Mouse (Mus musculus) myocyte (in vitro differentiated cells): ENCODE results near the gene Rnf215. TPM values are rescaled to one million over a fixed set of nuclear protein-coding genes. Genes with fewer than 3 reads are reported as not detected.
"Not testable (repeated sequence)": the region's sequence is repeated elsewhere in the genome, so short reads cannot be mapped to it uniquely, and the experiment has no call there.

Experiments
- H3K27me3 ChIP-seq: one replicate; pipeline ENCODE4 v1.6.1; 2011; ENCODE audit not compliant: control insufficient read depth, insufficient read depth, insufficient read length
- H3K36me3 ChIP-seq: one replicate; pipeline ENCODE4 v1.6.1; 2011; ENCODE audit not compliant: control insufficient read depth, insufficient read depth
- H3K4me2 ChIP-seq: one replicate; pipeline ENCODE4 v1.6.1; 2011; ENCODE audit warnings: low read depth, control low read depth
- H3K4me3 ChIP-seq: one replicate; pipeline ENCODE4 v1.5.1; 2011; ENCODE audit warnings: mild to moderate bottlenecking, control low read depth, moderate library complexity
- H3K79me2 ChIP-seq: one replicate; pipeline ENCODE4 v1.6.1; 2011; ENCODE audit not compliant: control insufficient read depth, insufficient read depth
- H3ac ChIP-seq: one replicate; pipeline ENCODE4 v1.6.1; 2011; ENCODE audit not compliant: control insufficient read depth, insufficient read length
- CEBPB ChIP-seq: IDR thresholded peaks from 2 replicates; pipeline ENCODE4 v1.6.1; 2011; ENCODE audit warnings: mild to moderate bottlenecking, moderate library complexity; ENCODE audit not compliant: poor library complexity, insufficient read depth, severe bottlenecking
- E2F4 ChIP-seq: IDR thresholded peaks from one replicate; pipeline ENCODE4 v1.6.1; 2011; ENCODE audit warnings: mild to moderate bottlenecking, control low read depth, moderate library complexity; ENCODE audit not compliant: insufficient read depth
- MAX ChIP-seq: IDR thresholded peaks from one replicate; pipeline ENCODE4 v1.6.1; 2011; ENCODE audit warnings: low read depth, mild to moderate bottlenecking, control low read depth
- MYOD1 ChIP-seq, 3 experiments: IDR thresholded peaks; one replicate each; pipeline ENCODE4 v1.6.1; 2011; ENCODE audit warnings: control low read depth in 2 of 3, low read depth in 2 of 3, mild to moderate bottlenecking in 2 of 3, moderate library complexity in 1 of 3; ENCODE audit not compliant: insufficient read length in 2 of 3, control insufficient read depth in 1 of 3
- MYOG ChIP-seq, 3 experiments: IDR thresholded peaks; one replicate each; pipeline ENCODE4 v1.6.1; 2011; ENCODE audit warnings: control low read depth in 2 of 3, low read depth in 2 of 3, mild to moderate bottlenecking in 2 of 3; ENCODE audit not compliant: insufficient read length in 2 of 3, control insufficient read depth in 1 of 3, insufficient read depth in 1 of 3
- POLR2A ChIP-seq: IDR thresholded peaks from one replicate; pipeline ENCODE4 v1.6.1; 2011; ENCODE audit warnings: low read depth, mild to moderate bottlenecking, control low read depth, moderate library complexity; ENCODE audit not compliant: insufficient read length
- POLR2AphosphoS2 ChIP-seq: IDR thresholded peaks from one replicate; pipeline ENCODE4 v1.6.1; 2011; ENCODE audit warnings: low read depth, control low read depth; ENCODE audit not compliant: insufficient read length
- REST ChIP-seq: IDR thresholded peaks from one replicate; pipeline ENCODE4 v1.6.1; 2011; ENCODE audit warnings: mild to moderate bottlenecking, control low read depth, moderate library complexity; ENCODE audit not compliant: insufficient read depth, insufficient read length
- SRF ChIP-seq: IDR thresholded peaks from one replicate; pipeline ENCODE4 v1.6.1; 2011; ENCODE audit warnings: low read depth; ENCODE audit not compliant: control insufficient read depth, insufficient read length
- TCF12 ChIP-seq: IDR thresholded peaks from one replicate; pipeline ENCODE4 v1.6.1; 2011; ENCODE audit warnings: mild to moderate bottlenecking, control low read depth; ENCODE audit not compliant: poor library complexity, insufficient read depth, severe bottlenecking
- TCF3 ChIP-seq: IDR thresholded peaks from one replicate; pipeline ENCODE4 v1.6.1; 2011; ENCODE audit warnings: low read depth, control low read depth; ENCODE audit not compliant: insufficient read length
- USF1 ChIP-seq: IDR thresholded peaks from one replicate; pipeline ENCODE4 v1.6.1; 2011; ENCODE audit warnings: low read depth, mild to moderate bottlenecking, control low read depth, moderate library complexity
- polyA plus RNA-seq: library from polyadenylated mRNA; unstranded; fragments of >200 nt; fragmentation: generic; extraction: Trizol; gene quantifications from one replicate; pipeline ENCODE4 v1.2.1, GENCODE M21; 2012; ENCODE audit warnings: missing spikeins

Rnf215 gene
- polyA plus RNA-seq, 1 experiment = 18.1 TPM

DNA sequence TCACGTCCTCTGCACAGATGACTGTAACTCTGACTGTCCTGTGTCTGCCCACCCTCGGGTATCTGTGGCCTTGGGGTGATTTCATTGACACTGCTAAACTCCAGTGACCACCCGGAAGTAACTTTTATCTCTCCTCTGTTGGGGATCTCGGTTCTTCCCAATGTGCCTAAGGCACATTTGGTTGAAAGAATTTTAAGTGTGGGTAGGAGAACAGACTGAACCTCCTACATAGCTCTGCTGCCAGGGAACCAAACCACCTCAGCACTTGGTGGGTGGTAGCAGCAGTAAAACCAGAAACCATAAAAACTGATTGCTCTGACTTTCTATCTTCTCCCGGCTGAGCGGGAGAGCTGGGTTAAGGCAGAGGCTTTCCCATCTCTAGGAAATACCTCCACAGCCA, 29.6 kb upstream of the Rnf215 start:
- Histone ChIP-seq H3K4me3 (no peak overlapping the region), H3K79me2 (no peaks in the 10 kb centered on the region), H3K36me3 (peaks cover under 1% of the 10 kb centered on the region), H3K4me2 (peak overlapping the region; percentile 40), H3K27me3 (no peaks in the 10 kb centered on the region), H3ac (no peak overlapping the region)
- TF ChIP-seq MYOD1 (IDR thresholded peaks at IDR 0.05; ENCODE audit: control insufficient read depth in 1 of 3, insufficient read length in 2 of 3, low read depth in 2 of 3) (no peak), MYOG (IDR thresholded peaks at IDR 0.05; ENCODE audit: control insufficient read depth in 1 of 3, insufficient read depth in 1 of 3, insufficient read length in 2 of 3, low read depth in 2 of 3) (no peak), SRF (no peak)

DNA sequence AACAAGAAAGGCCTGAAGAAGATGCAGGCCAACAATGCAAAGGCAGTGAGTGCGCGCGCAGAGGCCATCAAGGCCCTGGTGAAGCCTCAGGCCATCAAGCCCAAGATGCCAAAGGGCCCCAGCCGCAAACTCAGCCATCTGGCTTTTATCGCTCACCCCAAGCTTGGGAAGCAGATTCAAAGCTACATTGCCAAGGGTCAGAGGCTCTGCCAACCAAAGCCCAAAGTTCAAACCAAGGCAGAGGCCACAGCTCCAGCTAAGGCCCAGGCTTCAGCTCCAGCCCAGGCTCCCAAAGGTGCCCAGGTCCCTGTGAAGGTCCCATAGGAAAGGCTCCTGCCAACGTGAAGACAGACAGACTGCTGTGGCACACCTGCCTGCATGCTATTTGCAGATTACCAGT, 27.1 kb upstream of the Rnf215 start:
- not testable (repeated sequence) for H3K4me2 ChIP-seq, H3K36me3 ChIP-seq, H3K4me3 ChIP-seq, H3ac ChIP-seq, H3K27me3 ChIP-seq, H3K79me2 ChIP-seq

DNA sequence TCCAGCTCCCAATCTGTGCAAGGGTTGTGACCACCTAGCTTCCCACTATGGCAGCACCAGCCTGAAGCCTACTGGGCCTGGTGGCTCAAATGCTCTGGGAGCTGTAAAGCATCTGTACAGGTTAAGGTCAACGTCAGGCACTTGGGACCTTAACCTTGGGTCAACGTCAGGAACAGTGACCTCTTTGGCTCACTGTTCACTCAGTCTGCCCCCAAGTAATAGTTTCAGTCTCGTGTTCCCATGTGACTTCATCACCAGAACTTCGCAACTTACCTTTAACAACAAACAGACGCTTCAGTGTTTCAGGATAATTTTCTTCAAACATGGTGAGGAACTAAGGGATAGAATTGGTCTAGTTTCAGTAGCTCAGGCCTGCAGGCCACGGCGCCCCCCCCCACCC, 26.3 kb upstream of the Rnf215 start:
- Histone ChIP-seq H3K36me3 (peaks cover 6% of the 10 kb centered on the region), H3K4me3 (no peak overlapping the region), H3K4me2 (no peak overlapping the region), H3K79me2 (no peaks in the 10 kb centered on the region), H3ac (no peak overlapping the region), H3K27me3 (no peaks in the 10 kb centered on the region)
- no peak for TF ChIP-seq USF1
- TF ChIP-seq POLR2A = no peak
- no peak for TF ChIP-seq REST
- no peak for TF ChIP-seq TCF3
- TF ChIP-seq E2F4 = no peak
- no peak for TF ChIP-seq MYOG (IDR thresholded peaks at IDR 0.05; ENCODE audit: control insufficient read depth in 1 of 3, insufficient read depth in 1 of 3, insufficient read length in 2 of 3, low read depth in 2 of 3)
- no peak for TF ChIP-seq POLR2AphosphoS2
- TF ChIP-seq MYOD1 (IDR thresholded peaks at IDR 0.05; ENCODE audit: control insufficient read depth in 1 of 3, insufficient read length in 2 of 3, low read depth in 2 of 3) = no peak
- no peak for TF ChIP-seq SRF
- no peak for TF ChIP-seq TCF12
- TF ChIP-seq CEBPB = no peak
- TF ChIP-seq MAX = no peak

DNA sequence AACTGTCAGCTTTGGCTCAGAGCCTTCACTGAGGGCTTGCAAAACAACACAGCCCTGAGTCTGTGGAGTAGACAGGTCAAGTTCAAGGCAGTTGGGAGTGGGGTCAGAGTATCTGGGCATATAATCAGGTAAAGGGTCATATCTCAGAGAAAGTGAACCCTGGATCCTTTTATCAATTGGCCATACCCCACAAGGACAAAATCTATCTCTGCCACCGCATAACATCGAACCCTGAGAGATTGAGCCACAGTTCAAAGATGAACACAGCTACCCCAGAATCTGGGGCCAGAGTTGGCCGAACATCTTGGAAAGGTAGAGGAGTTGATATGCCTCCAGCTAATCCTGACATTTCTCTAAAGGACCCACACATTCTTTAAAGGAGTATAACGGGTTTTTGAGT, 23.0 kb upstream of the Rnf215 start:
- no peak for TF ChIP-seq TCF3
- no peak overlapping the region for H3ac ChIP-seq
- H3K36me3 ChIP-seq = peaks cover 6% of the 10 kb centered on the region
- H3K27me3 ChIP-seq = no peaks in the 10 kb centered on the region
- no peak overlapping the region for H3K4me3 ChIP-seq
- no peak overlapping the region for H3K4me2 ChIP-seq
- H3K79me2 ChIP-seq = no peaks in the 10 kb centered on the region

DNA sequence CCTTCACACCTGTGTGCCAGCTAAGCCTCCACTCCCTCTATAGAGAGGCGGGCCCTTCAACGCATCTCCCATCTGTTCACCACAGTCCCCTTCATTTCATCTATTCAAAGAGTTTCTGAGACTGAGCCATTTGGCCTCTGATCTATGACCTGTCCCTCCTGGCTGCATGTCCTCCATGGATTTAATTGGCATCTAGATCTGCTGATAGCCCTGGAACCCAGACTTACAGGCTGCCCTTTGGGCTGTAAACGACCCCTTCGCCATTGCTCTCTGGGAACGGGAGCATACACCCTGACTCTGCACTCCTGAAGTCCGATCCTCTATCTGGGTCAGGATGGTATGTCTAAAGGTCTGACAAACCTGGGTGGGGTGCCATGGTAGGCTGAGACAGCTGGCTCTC, 22.1 kb upstream of the Rnf215 start:
- Histone ChIP-seq H3ac (no peak overlapping the region), H3K4me3 (no peak overlapping the region), H3K79me2 (no peaks in the 10 kb centered on the region), H3K36me3 (peaks cover 6% of the 10 kb centered on the region), H3K27me3 (no peaks in the 10 kb centered on the region), H3K4me2 (no peak overlapping the region)
- no peak for TF ChIP-seq POLR2AphosphoS2
- no peak for TF ChIP-seq MYOD1 (IDR thresholded peaks at IDR 0.05; ENCODE audit: control insufficient read depth in 1 of 3, insufficient read length in 2 of 3, low read depth in 2 of 3)
- TF ChIP-seq USF1 = no peak
- TF ChIP-seq MAX = no peak
- no peak for TF ChIP-seq POLR2A
- TF ChIP-seq SRF = no peak
- no peak for TF ChIP-seq TCF3
- no peak for TF ChIP-seq MYOG (IDR thresholded peaks at IDR 0.05; ENCODE audit: control insufficient read depth in 1 of 3, insufficient read depth in 1 of 3, insufficient read length in 2 of 3, low read depth in 2 of 3)

DNA sequence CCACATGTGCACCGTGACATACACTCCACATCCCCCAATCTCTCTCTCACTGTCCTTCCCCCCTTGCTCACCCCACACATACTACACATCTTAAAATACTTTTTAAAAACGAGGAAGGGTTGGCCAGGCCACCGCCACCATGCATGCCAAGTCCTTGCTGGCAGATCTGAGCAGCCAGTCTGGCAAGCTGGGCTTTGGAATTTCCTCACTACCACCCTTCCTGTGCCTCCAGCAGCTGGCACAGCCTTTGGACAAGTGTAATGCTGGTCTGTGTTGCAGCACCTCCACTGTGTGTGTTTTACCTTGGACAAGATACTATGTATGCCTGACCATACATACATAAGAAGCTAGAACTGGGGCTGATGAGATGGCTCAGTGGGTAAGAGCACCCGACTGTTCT, 21.5 kb upstream of the Rnf215 start:
- Histone ChIP-seq H3K36me3 (peaks cover 6% of the 10 kb centered on the region), H3K4me3 (no peak overlapping the region), H3K4me2 (no peak overlapping the region), H3ac (no peak overlapping the region), H3K79me2 (no peaks in the 10 kb centered on the region), H3K27me3 (no peaks in the 10 kb centered on the region)
- TF ChIP-seq SRF = no peak
- TF ChIP-seq POLR2A = no peak
- no peak for TF ChIP-seq TCF12
- TF ChIP-seq E2F4 = no peak
- TF ChIP-seq MYOG (IDR thresholded peaks at IDR 0.05; ENCODE audit: control insufficient read depth in 1 of 3, insufficient read depth in 1 of 3, insufficient read length in 2 of 3, low read depth in 2 of 3) = peak in 1 of 3 experiments; percentile 40
- no peak for TF ChIP-seq USF1
